Mouse (Mus musculus): ENCODE measurements around the gene Kcnab1.

- no peak for TF ChIP-seq CTCF (IDR thresholded peaks at IDR 0.05; ENCODE audit: low read depth)
- TF ChIP-seq EP300 (optimal IDR thresholded peaks at IDR 0.05) = no peak
Observed at GRCm38 (mm10) chr3:65176846-65177245, 67.7 kb downstream of the Kcnab1 start.

Data from stomach, postnatal 0 days (tissue).